10 mouse cellular contexts compared by ENCODE assay signal in the genomic region with DNA sequence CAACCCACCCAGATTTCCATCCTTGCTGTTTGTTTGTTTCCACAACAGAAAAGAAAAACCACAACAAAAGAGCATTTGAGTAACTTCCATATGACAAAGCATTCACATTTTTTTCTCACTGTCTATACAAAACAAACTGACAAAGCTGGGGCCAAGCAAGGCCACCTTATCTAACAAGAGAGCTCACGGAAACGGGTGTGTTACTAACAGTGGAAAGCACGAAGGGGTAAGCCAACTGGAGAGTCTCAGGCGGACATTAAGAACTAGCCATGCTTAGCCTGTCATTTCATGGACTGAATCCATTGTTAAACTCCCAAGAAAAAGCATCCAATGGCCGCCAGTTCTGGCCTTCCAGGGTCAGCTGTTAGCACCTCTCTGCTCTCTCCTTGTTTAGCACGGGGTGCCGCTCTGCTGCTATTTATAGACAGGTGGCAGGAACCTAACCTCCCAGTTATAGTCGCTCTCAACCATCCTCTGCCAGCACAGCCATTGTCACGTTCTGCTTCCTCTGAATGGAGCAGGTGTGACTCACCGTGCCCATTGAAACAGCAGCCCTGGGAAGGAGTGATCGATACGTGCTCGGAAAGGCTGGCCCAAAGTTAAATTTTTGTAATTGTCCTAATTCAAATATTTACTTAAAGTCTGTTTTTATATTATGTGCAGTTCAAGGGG. TPM values are rescaled to one million over a fixed set of nuclear protein-coding genes. Genes with fewer than 3 reads are reported as not detected.
DNase-seq lines count a peak whose midpoint lies in the region; ATAC-seq and TF ChIP-seq lines count a peak whose summit lies in the region.
"Had no signal": no experiment of that assay in that cellular context is flagged by ENCODE, and none has a peak within 500 bp of the region (broad histone marks: within the 10 kb centered on the region; RNA-seq: fewer than 3 reads in every experiment).

No protein-coding gene starts in this region.

- no peak overlapping the region; the same call in 1 of the 2 replicates for H3K27ac ChIP-seq in gastrocnemius, adult 2 months
- H3K27ac ChIP-seq in heart, postnatal 0 days (ENCODE audit: low read depth): peak overlapping the region; percentile 69
- peak overlapping the region; percentile 62 for H3K27ac ChIP-seq in liver, embryonic 16.5 days (ENCODE audit: low read length)

- H3K4me3 ChIP-seq in gastrocnemius, adult 2 months: no peak overlapping the region
- no peak overlapping the region for H3K4me3 ChIP-seq in heart, postnatal 0 days (ENCODE audit: low read depth, low read length)
- no peak overlapping the region for H3K4me3 ChIP-seq in liver, embryonic 16.5 days (ENCODE audit: low read depth, low read length)

- 9% methylated on average over 13 of the region's 13 CpGs for WGBS in heart, postnatal 0 days
- WGBS in liver, embryonic 16.5 days (ENCODE audit: insufficient replicate concordance): 16% methylated on average over 13 of the region's 13 CpGs

- no peak for TF ChIP-seq POLR2A in brain, embryonic 14.5 days (IDR thresholded peaks at IDR 0.05; ENCODE audit: borderline replicate concordance, extremely low read depth, insufficient read depth, insufficient read length, poor library complexity, severe bottlenecking)

- peaks cover 11% of the 10 kb centered on the region for H3K4me1 ChIP-seq in heart, postnatal 0 days (ENCODE audit: control insufficient read depth, insufficient read depth)
- peaks cover 8% of the 10 kb centered on the region for H3K4me1 ChIP-seq in liver, embryonic 16.5 days (ENCODE audit: control insufficient read depth, low read depth, low read length)

- H3K36me3 ChIP-seq in heart, postnatal 0 days (replicated peaks; ENCODE audit: control insufficient read depth, insufficient read depth, low read length): no peaks in the 10 kb centered on the region
- no peaks in the 10 kb centered on the region for H3K36me3 ChIP-seq in liver, embryonic 16.5 days (ENCODE audit: control insufficient read depth, insufficient read depth)

- no peaks in the 10 kb centered on the region for H3K9me3 ChIP-seq in heart, postnatal 0 days (replicated peaks; ENCODE audit: control insufficient read depth, low read length)
- no peaks in the 10 kb centered on the region for H3K9me3 ChIP-seq in liver, embryonic 16.5 days (replicated peaks; ENCODE audit: control insufficient read depth, low read length)

- no peak; the same call in 1 of the 2 replicates for TF ChIP-seq EP300 in heart, postnatal 0 days (IDR thresholded peaks at IDR 0.05; ENCODE audit: low read depth)

- H3K27me3 ChIP-seq in heart, postnatal 0 days (ENCODE audit: control insufficient read depth, insufficient read depth, low read length): no peaks in the 10 kb centered on the region
- H3K27me3 ChIP-seq in liver, embryonic 16.5 days (ENCODE audit: control insufficient read depth, insufficient read depth, low read depth, low read length): no peaks in the 10 kb centered on the region

- no peak overlapping the region for H3K9ac ChIP-seq in heart, postnatal 0 days (replicated peaks; ENCODE audit: low read depth, low read length)
- H3K9ac ChIP-seq in liver, embryonic 16.5 days (ENCODE audit: low read depth, low read length): no peak overlapping the region

- no peak for TF ChIP-seq CTCF in gastrocnemius, adult 2 months (IDR thresholded peaks at IDR 0.05)
- TF ChIP-seq CTCF in brain, embryonic 14.5 days (IDR thresholded peaks at IDR 0.05; ENCODE audit: borderline replicate concordance, extremely low read depth, insufficient read depth, insufficient read length): no peak
- TF ChIP-seq CTCF in heart, postnatal 0 days (IDR thresholded peaks at IDR 0.05; ENCODE audit: low read depth): peak; percentile 6; the same call in 1 of the 2 replicates

- intact Hi-C loops in gastrocnemius, adult 2 months (cut with DNase I): no loop called here
- intact Hi-C loops in gastrocnemius, postnatal 36 days (cut with DNase I): no loop called here
- intact Hi-C loops in left cerebral cortex, postnatal 25 days (cut with DNase I): no loop called here

- DNase-seq in gastrocnemius, adult 2 months: peak; percentile 70
- DNase-seq in gastrocnemius, postnatal 36 days: no peak
- peak; percentile 14 for DNase-seq in brain, embryonic 14.5 days (ENCODE audit: low read depth)
- DNase-seq in heart, postnatal 0 days (ENCODE audit: low spot score): peak; percentile 85
- no peak for DNase-seq in adrenal gland, postnatal 10 days
- DNase-seq in left cerebral cortex, postnatal 25 days (ENCODE audit: low spot score in 2 of 2): no peak
- DNase-seq: thymus, postnatal 36 days had no signal

- H3K4me2 ChIP-seq in heart, postnatal 0 days (ENCODE audit: low read depth, low read length): no peak overlapping the region
- no peak overlapping the region for H3K4me2 ChIP-seq in liver, embryonic 16.5 days (ENCODE audit: low read depth, low read length)

- ATAC-seq in heart, postnatal 0 days (ENCODE audit: insufficient read depth, low read depth): peak; percentile 93
- peak; percentile 81 for ATAC-seq in liver, embryonic 16.5 days (ENCODE audit: low read depth)
- ATAC-seq in monocyte, adult 5-6 weeks (replicated peaks; ENCODE audit: insufficient number of reproducible peaks, low FRiP score, low TSS enrichment, poor library complexity, severe bottlenecking): no peak

RNA-seq across cellular contexts. Expression of gene Tmem212, which starts 8.6 kb away (rescaled TPM):
- total RNA-seq in gastrocnemius, adult 2 months (2021): not detected
- total RNA-seq in gastrocnemius, postnatal 36 days (2021): not detected
- polyA plus RNA-seq in brain, embryonic 14.5 days (2012; rRNA removed): not detected in 2 replicates
- 1.1 TPM in 1 of 2 replicates, not detected in the other for total RNA-seq in heart, postnatal 0 days (2014; rRNA removed; ENCODE audit: low replicate concordance)
- polyA plus RNA-seq in heart, postnatal 0 days (2015; fragmentation: Nextera tagmentation; extraction: Ambion mirVana): 1.5 TPM in 1 of 2 replicates, not detected in the other
- polyA plus RNA-seq in liver, embryonic 16.5 days (2015; fragmentation: Nextera tagmentation; extraction: Ambion mirVana): not detected in 2 replicates
- not detected for total RNA-seq in adrenal gland, postnatal 10 days (2021)
- not detected in 3 replicates for total RNA-seq in monocyte, adult 5-6 weeks (2017)
- not detected for total RNA-seq in left cerebral cortex, postnatal 25 days (2021)
- polyA plus RNA-seq: limb, embryonic 11.5 days had no signal

RNA-seq across cellular contexts. Expression of gene Pld1, which starts 33.7 kb away (rescaled TPM):
- total RNA-seq in gastrocnemius, adult 2 months (2021): 1 to 10 TPM; 4.6 to 6.1 TPM
- 1 to 10 TPM; 4.7 to 6.6 TPM for total RNA-seq in gastrocnemius, postnatal 36 days (2021)
- polyA plus RNA-seq in brain, embryonic 14.5 days (2012; rRNA removed): 2.1 and 4.6 TPM in 2 replicates
- total RNA-seq in heart, postnatal 0 days (2014; rRNA removed; ENCODE audit: low replicate concordance): 7.6 and 16.7 TPM in 2 replicates
- polyA plus RNA-seq in heart, postnatal 0 days (2015; fragmentation: Nextera tagmentation; extraction: Ambion mirVana): 5.0 and 5.7 TPM in 2 replicates
- 5.9 and 6.8 TPM in 2 replicates for polyA plus RNA-seq in liver, embryonic 16.5 days (2015; fragmentation: Nextera tagmentation; extraction: Ambion mirVana)
- 10 to 100 TPM; 11.7 to 12.6 TPM for total RNA-seq in adrenal gland, postnatal 10 days (2021)
- total RNA-seq in monocyte, adult 5-6 weeks (2017): 12.1 to 16.6 TPM (median 15.1 TPM) in 3 replicates
- 1 to 10 TPM; 8.1 to 9.8 TPM for total RNA-seq in left cerebral cortex, postnatal 25 days (2021)

Comparison
In these comparisons a context has a peak if more than half of its experiments do, and no peak if none do; other contexts are left out.
1. DNase-seq: peak in gastrocnemius, adult 2 months (single experiment), brain, embryonic 14.5 days (single experiment) and heart, postnatal 0 days (single experiment); none in gastrocnemius, postnatal 36 days (0 of 2), adrenal gland, postnatal 10 days (single experiment) and left cerebral cortex, postnatal 25 days (0 of 2).